Mouse (Mus musculus) testis, adult 2 months (tissue): ENCODE data around the gene Vti1a. TPM values are rescaled to one million over a fixed set of nuclear protein-coding genes. Genes with fewer than 3 reads are reported as not detected.

Experiments
- H3K27ac ChIP-seq: fragments of 200-500 bp; 2 replicates; pipeline ENCODE4 v1.5.1; 2012; ENCODE audit warnings: low read depth, low read length; ENCODE audit not compliant: control insufficient read depth, insufficient read depth
- H3K27me3 ChIP-seq: fragments of 200-500 bp; 2 replicates; pipeline ENCODE4 v1.6.1; 2012; ENCODE audit warnings: mild to moderate bottlenecking, low read length, moderate library complexity; ENCODE audit not compliant: control insufficient read depth, insufficient read depth
- H3K36me3 ChIP-seq: fragments of 200-500 bp; 2 replicates; pipeline ENCODE4 v1.6.1; 2012; ENCODE audit warnings: mild to moderate bottlenecking, low read length; ENCODE audit not compliant: control insufficient read depth, insufficient read depth
- H3K4me1 ChIP-seq: fragments of 200-500 bp; 2 replicates; pipeline ENCODE4 v1.6.1; 2012; ENCODE audit warnings: low read length; ENCODE audit not compliant: control insufficient read depth, insufficient read depth
- H3K4me3 ChIP-seq: fragments of 200-500 bp; 2 replicates; pipeline ENCODE4 v1.5.1; 2012; ENCODE audit warnings: low read depth, mild to moderate bottlenecking, low read length, moderate library complexity, mixed read lengths; ENCODE audit not compliant: control insufficient read depth
- CTCF ChIP-seq: fragments of 200-500 bp; IDR thresholded peaks from 2 replicates; pipeline ENCODE4 v1.5.1; 2012; ENCODE audit warnings: low read depth, mild to moderate bottlenecking, inconsistent platforms, low read length, moderate library complexity; ENCODE audit not compliant: control insufficient read depth, insufficient read depth, insufficient replicate concordance
- POLR2A ChIP-seq: fragments of 200-500 bp; IDR thresholded peaks from 2 replicates; pipeline ENCODE4 v1.6.1; 2012; ENCODE audit warnings: low read depth, mild to moderate bottlenecking, inconsistent platforms, low read length, moderate library complexity; ENCODE audit not compliant: control insufficient read depth
- polyA plus RNA-seq: library from polyadenylated mRNA; depleted of rRNA; stranded (reverse); fragments of >200 nt; gene quantifications from 2 replicates; pipeline ENCODE4 v1.2.3, GENCODE M21; 2012

Vti1a gene
- polyA plus RNA-seq, 1 experiment, result 4.7 TPM

GRCm38 (mm10) chr19:55501985-55502384 is 185.9 kb downstream of the Vti1a start:
- no peaks in the 10 kb centered on the region for H3K27me3 ChIP-seq
- no peaks in the 10 kb centered on the region for H3K36me3 ChIP-seq
- H3K4me1 ChIP-seq, result no peaks in the 10 kb centered on the region
- H3K4me3 ChIP-seq, result no peak overlapping the region; the same call in 1 of the 2 replicates
- H3K27ac ChIP-seq, result no peak overlapping the region
- TF ChIP-seq POLR2A (no peak), CTCF (no peak)

GRCm38 (mm10) chr19:55503771-55504170 is 187.7 kb downstream of the Vti1a start:
- peak overlapping the region; percentile 75 for H3K4me3 ChIP-seq
- H3K27me3 ChIP-seq, result no peaks in the 10 kb centered on the region
- TF ChIP-seq CTCF (no peak), POLR2A (no peak)
- no peaks in the 10 kb centered on the region for H3K36me3 ChIP-seq
- H3K4me1 ChIP-seq, result no peaks in the 10 kb centered on the region
- no peak overlapping the region for H3K27ac ChIP-seq

- Histone ChIP-seq H3K27ac (no peak overlapping the region), H3K36me3 (no peaks in the 10 kb centered on the region), H3K4me1 (no peaks in the 10 kb centered on the region), H3K27me3 (no peaks in the 10 kb centered on the region), H3K4me3 (no peak overlapping the region)
- TF ChIP-seq POLR2A, result no peak
- no peak for TF ChIP-seq CTCF
Measured at GRCm38 (mm10) chr19:55507748-55508147, 191.7 kb downstream of the Vti1a start.

- no peak overlapping the region for H3K4me3 ChIP-seq
- H3K4me1 ChIP-seq, result no peaks in the 10 kb centered on the region
- no peaks in the 10 kb centered on the region for H3K36me3 ChIP-seq
- TF ChIP-seq POLR2A (no peak), CTCF (no peak)
- no peaks in the 10 kb centered on the region for H3K27me3 ChIP-seq
- H3K27ac ChIP-seq, result no peak overlapping the region
Measured at GRCm38 (mm10) chr19:55508239-55508638, 192.1 kb downstream of the Vti1a start.

- Histone ChIP-seq H3K27ac (no peak overlapping the region), H3K27me3 (no peaks in the 10 kb centered on the region), H3K36me3 (no peaks in the 10 kb centered on the region), H3K4me3 (no peak overlapping the region), H3K4me1 (no peaks in the 10 kb centered on the region)
- TF ChIP-seq CTCF, result no peak
- TF ChIP-seq POLR2A, result no peak
Measured at GRCm38 (mm10) chr19:55508965-55509364, 192.9 kb downstream of the Vti1a start.

GRCm38 (mm10) chr19:55509618-55510017 is 193.5 kb downstream of the Vti1a start:
- no peaks in the 10 kb centered on the region for H3K4me1 ChIP-seq
- H3K36me3 ChIP-seq, result no peaks in the 10 kb centered on the region
- H3K27ac ChIP-seq, result no peak overlapping the region
- H3K27me3 ChIP-seq, result no peaks in the 10 kb centered on the region
- H3K4me3 ChIP-seq, result no peak overlapping the region
- TF ChIP-seq POLR2A, result no peak
- TF ChIP-seq CTCF, result no peak

- Histone ChIP-seq H3K36me3 (no peaks in the 10 kb centered on the region), H3K4me1 (no peaks in the 10 kb centered on the region), H3K27me3 (no peaks in the 10 kb centered on the region), H3K27ac (no peak overlapping the region), H3K4me3 (no peak overlapping the region)
- TF ChIP-seq POLR2A (no peak), CTCF (no peak)
Measured at GRCm38 (mm10) chr19:55513941-55514340, 197.8 kb downstream of the Vti1a start.

- Histone ChIP-seq H3K4me3 (no peak overlapping the region), H3K27me3 (no peaks in the 10 kb centered on the region), H3K36me3 (no peaks in the 10 kb centered on the region), H3K27ac (no peak overlapping the region), H3K4me1 (no peaks in the 10 kb centered on the region)
- no peak for TF ChIP-seq CTCF
- TF ChIP-seq POLR2A, result no peak
Measured at GRCm38 (mm10) chr19:55520236-55520635, 204.1 kb downstream of the Vti1a start.
